Mouse (Mus musculus): ENCODE data around the gene Syt12.

Syt12 gene

GRCm38 (mm10) chr19:4398630-4398948, 78.7 kb downstream of the Syt12 start:
- no peak for DNase-seq

- DNase-seq, result peak; percentile 79
Observed at GRCm38 (mm10) chr19:4397798-4398629, 79.2 kb downstream of the Syt12 start, which contains the start of gene Kdm2a. Kdm2a (minus strand) TSS chr19:4398285.

- peak; percentile 95 for DNase-seq
Observed at GRCm38 (mm10) chr19:4396998-4397797, 80.0 kb downstream of the Syt12 start.

GRCm38 (mm10) chr19:4396081-4396997, 80.9 kb downstream of the Syt12 start:
- DNase-seq, result peak; percentile 53
